Mouse (Mus musculus): ENCODE data around the gene Vmn2r85.

- TF ChIP-seq CTCF (IDR thresholded peaks at IDR 0.05; ENCODE audit: extremely low read depth, insufficient read depth, insufficient read length, insufficient replicate concordance) (no peak), POLR2A (IDR thresholded peaks at IDR 0.05; ENCODE audit: low read depth, low read length) (no peak)
Observed at GRCm38 (mm10) chr10:130370005-130370682, 59.4 kb downstream of the Vmn2r85 start.
